Mouse (Mus musculus): Measurements from ENCODE around the gene Zfp706.

- TF ChIP-seq CHD2 (IDR thresholded peaks at IDR 0.05; ENCODE audit: low read depth, low read length) (no peak), HCFC1 (IDR thresholded peaks at IDR 0.05; ENCODE audit: borderline replicate concordance, insufficient read depth, low read length) (no peak), ZC3H11A (IDR thresholded peaks at IDR 0.05; ENCODE audit: borderline replicate concordance, low read depth, low read length) (peak; percentile 85), MAFK (IDR thresholded peaks at IDR 0.05; ENCODE audit: insufficient read depth, low read depth, low read length) (no peak), ZNF384 (IDR thresholded peaks at IDR 0.05; ENCODE audit: low read depth, low read length) (no peak)
These were observed 37.8 kb downstream of the Zfp706 start for GRCm38 (mm10) chr15:36969794-36970193.

Measured in ES-E14 (cell line).